32 mouse cellular contexts compared by ENCODE assay signal in the genomic region with DNA sequence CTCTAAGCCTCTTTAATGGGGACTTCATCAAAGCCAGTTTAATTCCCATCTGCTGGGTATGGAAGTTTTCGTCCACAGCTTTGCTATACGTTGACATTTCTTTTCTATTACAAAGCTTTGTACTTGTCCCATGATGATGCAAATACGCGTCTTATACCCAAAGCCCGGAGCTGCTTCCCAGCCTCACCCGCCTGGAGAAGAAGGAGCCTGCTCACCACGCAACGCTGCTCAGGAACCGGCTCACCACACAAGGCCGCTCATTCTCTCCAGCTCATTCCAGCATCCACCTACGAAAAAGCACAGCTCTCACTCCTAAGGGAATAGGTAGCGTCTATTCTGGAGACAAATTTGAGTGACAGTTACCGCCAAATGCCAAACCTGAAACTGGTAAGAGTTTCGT.
"Had no signal": no experiment of that assay in that cellular context is flagged by ENCODE, and none has a peak within 500 bp of the region (broad histone marks: within the 10 kb centered on the region; RNA-seq: fewer than 3 reads in every experiment).

No protein-coding gene starts in this region.

- H3K4me1 ChIP-seq: heart, embryonic 10.5 days; heart, embryonic 12.5 days; heart, embryonic 13.5 days; heart, embryonic 15.5 days; hindbrain, embryonic 12.5 days; hindbrain, embryonic 13.5 days; hindbrain, embryonic 15.5 days; intestine, embryonic 15.5 days; kidney, embryonic 15.5 days had no signal

- H3K36me3 ChIP-seq: heart, embryonic 10.5 days; heart, embryonic 12.5 days; heart, embryonic 13.5 days; heart, embryonic 15.5 days; hindbrain, embryonic 10.5 days; hindbrain, embryonic 12.5 days; hindbrain, embryonic 13.5 days; hindbrain, embryonic 15.5 days; intestine, embryonic 15.5 days; kidney, embryonic 15.5 days had no signal

- ATAC-seq: hindbrain, embryonic 16.5 days; hindbrain, postnatal 0 days; inflammation-experienced regulatory T-cells, adult 6 months; intestine, embryonic 15.5 days; intestine, embryonic 16.5 days; intestine, postnatal 0 days had no signal

- H3K27ac ChIP-seq: heart, embryonic 10.5 days; heart, embryonic 13.5 days; heart, embryonic 15.5 days; hindbrain, embryonic 10.5 days; hindbrain, embryonic 12.5 days; hindbrain, embryonic 13.5 days; hindbrain, embryonic 14.5 days; hindbrain, embryonic 15.5 days; hindbrain, postnatal 0 days; intestine, embryonic 15.5 days; kidney, embryonic 15.5 days; kidney, postnatal 0 days; layer of hippocampus, adult 2 months had no signal

- DNase-seq: heart, postnatal 36 days; heart, postnatal 4 days; kidney, adult 11 months; kidney, adult 18-20 months; kidney, adult 2 months; kidney, adult 8-10 months; kidney, adult 9 months; kidney, postnatal 10 days; kidney, postnatal 14 days; kidney, postnatal 25 days; kidney, postnatal 36 days; kidney, postnatal 4 days; layer of hippocampus, postnatal 36 days had no signal

- H3K9ac ChIP-seq: heart, embryonic 12.5 days; heart, embryonic 13.5 days; heart, embryonic 15.5 days; hindbrain, embryonic 12.5 days; hindbrain, embryonic 13.5 days; hindbrain, embryonic 14.5 days; hindbrain, embryonic 15.5 days; intestine, embryonic 15.5 days; kidney, embryonic 15.5 days had no signal

- H3K27me3 ChIP-seq: heart, embryonic 12.5 days; heart, embryonic 13.5 days; heart, embryonic 15.5 days; hindbrain, embryonic 12.5 days; hindbrain, embryonic 13.5 days; hindbrain, embryonic 15.5 days; intestine, embryonic 15.5 days; kidney, embryonic 15.5 days had no signal

- H3K4me3 ChIP-seq: heart, embryonic 10.5 days; heart, embryonic 12.5 days; heart, embryonic 13.5 days; heart, embryonic 15.5 days; hindbrain, embryonic 10.5 days; hindbrain, embryonic 12.5 days; hindbrain, embryonic 13.5 days; hindbrain, embryonic 15.5 days; intestine, embryonic 15.5 days; kidney, embryonic 15.5 days; layer of hippocampus, adult 2 months had no signal

- H3K9me3 ChIP-seq: heart, embryonic 10.5 days; heart, embryonic 13.5 days; heart, embryonic 15.5 days; hindbrain, embryonic 10.5 days; hindbrain, embryonic 12.5 days; hindbrain, embryonic 13.5 days; hindbrain, embryonic 15.5 days; intestine, embryonic 15.5 days; kidney, embryonic 15.5 days had no signal

- H3K4me2 ChIP-seq: heart, embryonic 11.5 days; heart, embryonic 12.5 days; heart, embryonic 13.5 days; heart, embryonic 15.5 days; hindbrain, embryonic 12.5 days; hindbrain, embryonic 13.5 days; hindbrain, embryonic 14.5 days; hindbrain, embryonic 15.5 days; intestine, embryonic 15.5 days; kidney, embryonic 15.5 days had no signal
